ENCODE assay signal across 12 mouse cellular contexts in genomic region chr1:187604063-187604484, GRCm38 (mm10). TPM values are rescaled to one million over a fixed set of nuclear protein-coding genes. Genes with fewer than 3 reads are reported as not detected.
DNase-seq lines count a peak whose midpoint lies in the region; ATAC-seq and TF ChIP-seq lines count a peak whose summit lies in the region.
"Had no signal": no experiment of that assay in that cellular context is flagged by ENCODE, and none has a peak within 500 bp of the region (broad histone marks: within the 10 kb centered on the region; RNA-seq: fewer than 3 reads in every experiment).

No protein-coding gene starts in this region.

- H3K27me3 ChIP-seq in heart, embryonic 15.5 days, result peaks cover 47% of the 10 kb centered on the region
- peaks cover 72% of the 10 kb centered on the region for H3K27me3 ChIP-seq in embryonic facial prominence, embryonic 13.5 days
- H3K27me3 ChIP-seq in limb, embryonic 13.5 days, result peaks cover 75% of the 10 kb centered on the region
- H3K27me3 ChIP-seq: CH12.LX had no signal

- no peak for DNase-seq in heart, adult 18-20 months
- DNase-seq in ES-CJ7 (ENCODE audit: low read depth, low spot score), result peak; percentile 95
- no peak for DNase-seq in thymus, postnatal 14 days
- DNase-seq in left cerebral cortex, adult 2 months (ENCODE audit: extremely low spot score in 1 of 2, low spot score in 2 of 2), result no peak
- DNase-seq in layer of hippocampus, postnatal 10 days (ENCODE audit: low spot score in 2 of 2), result no peak
- DNase-seq: adrenal gland, adult 8-10 months had no signal

- H3K9ac ChIP-seq in heart, embryonic 15.5 days, result no peak overlapping the region
- H3K9ac ChIP-seq in embryonic facial prominence, embryonic 13.5 days, result no peak overlapping the region
- no peak overlapping the region for H3K9ac ChIP-seq in limb, embryonic 13.5 days
- H3K9ac ChIP-seq: stomach, embryonic 15.5 days had no signal

- H3K27ac ChIP-seq in heart, embryonic 15.5 days, result no peak overlapping the region
- no peak overlapping the region for H3K27ac ChIP-seq in embryonic facial prominence, embryonic 13.5 days
- no peak overlapping the region for H3K27ac ChIP-seq in limb, embryonic 13.5 days
- no peak overlapping the region for H3K27ac ChIP-seq in left cerebral cortex, adult 2 months
- H3K27ac ChIP-seq: stomach, embryonic 15.5 days had no signal

- TF ChIP-seq CTCF in left cerebral cortex, adult 2 months (IDR thresholded peaks at IDR 0.05), result no peak

- intact Hi-C loops in left cerebral cortex, adult 2 months (cut with DNase I), result loop anchor here (10.0 kb wide), 1 partner anchor 371 kb away; no protein-coding TSS in a partner anchor

- peak overlapping the region; percentile 29 for H3K4me2 ChIP-seq in heart, embryonic 15.5 days
- H3K4me2 ChIP-seq in embryonic facial prominence, embryonic 13.5 days, result peak overlapping the region; percentile 30
- peak overlapping the region; percentile 61 for H3K4me2 ChIP-seq in limb, embryonic 13.5 days (replicated peaks)
- H3K4me2 ChIP-seq: stomach, embryonic 15.5 days had no signal

- H3K4me3 ChIP-seq in heart, embryonic 15.5 days, result no peak overlapping the region
- H3K4me3 ChIP-seq in embryonic facial prominence, embryonic 13.5 days, result 0 out of 2 replicates have a peak overlapping the region, but pooled peaks have one; percentile 6
- peak overlapping the region; percentile 31; the same call in 1 of the 2 replicates for H3K4me3 ChIP-seq in limb, embryonic 13.5 days
- H3K4me3 ChIP-seq in left cerebral cortex, adult 2 months, result no peak overlapping the region
- H3K4me3 ChIP-seq: stomach, embryonic 15.5 days had no signal

- no peaks in the 10 kb centered on the region for H3K36me3 ChIP-seq in heart, embryonic 15.5 days
- H3K36me3 ChIP-seq in embryonic facial prominence, embryonic 13.5 days, result no peaks in the 10 kb centered on the region
- no peaks in the 10 kb centered on the region for H3K36me3 ChIP-seq in limb, embryonic 13.5 days
- H3K36me3 ChIP-seq: stomach, embryonic 15.5 days had no signal

- 28% methylated on average over 11 of the region's 11 CpGs for WGBS in heart, embryonic 15.5 days
- WGBS in embryonic facial prominence, embryonic 13.5 days, result 4% methylated on average over 11 of the region's 11 CpGs
- WGBS in limb, embryonic 13.5 days, result 4% methylated on average over 11 of the region's 11 CpGs

- no peak for ATAC-seq in heart, embryonic 15.5 days (replicated peaks; ENCODE audit: insufficient number of reproducible peaks, insufficient read depth, low FRiP score, low read depth)
- ATAC-seq in embryonic facial prominence, embryonic 13.5 days (ENCODE audit: insufficient number of reproducible peaks, insufficient read depth, low FRiP score, low TSS enrichment, low read depth), result no peak
- ATAC-seq in limb, embryonic 13.5 days (ENCODE audit: low FRiP score, low read depth), result no peak; the same call in 1 of the 2 replicates
- ATAC-seq: lung, postnatal 0 days had no signal

- H3K4me1 ChIP-seq in heart, embryonic 15.5 days (replicated peaks), result peaks cover 35% of the 10 kb centered on the region
- H3K4me1 ChIP-seq in embryonic facial prominence, embryonic 13.5 days, result peaks cover 48% of the 10 kb centered on the region
- peaks cover 44% of the 10 kb centered on the region for H3K4me1 ChIP-seq in limb, embryonic 13.5 days

- no peaks in the 10 kb centered on the region for H3K9me3 ChIP-seq in heart, embryonic 15.5 days (replicated peaks)
- H3K9me3 ChIP-seq in embryonic facial prominence, embryonic 13.5 days, result no peaks in the 10 kb centered on the region
- peaks cover 5% of the 10 kb centered on the region; the same call in 1 of the 2 replicates for H3K9me3 ChIP-seq in limb, embryonic 13.5 days
- H3K9me3 ChIP-seq: stomach, embryonic 15.5 days had no signal

RNA-seq across cellular contexts. Expression of gene Esrrg, which starts 4.5 kb away (rescaled TPM):
- 20.0 and 23.2 TPM in 2 replicates for polyA plus RNA-seq in heart, embryonic 15.5 days (2015; fragmentation: Nextera tagmentation; extraction: Ambion mirVana)
- total RNA-seq in heart, adult 18-20 months (2021), result 10 to 100 TPM; 45.3 to 57.9 TPM
- polyA plus RNA-seq in embryonic facial prominence, embryonic 13.5 days (2015; fragmentation: Nextera tagmentation; extraction: Ambion mirVana), result 1.00 and 2.0 TPM in 2 replicates
- polyA plus RNA-seq in limb, embryonic 13.5 days (2015; fragmentation: Nextera tagmentation; extraction: Ambion mirVana), result 3.1 TPM in 2 replicates
- total RNA-seq in left cerebral cortex, adult 2 months (2021), result 10 to 100 TPM; 25.1 to 27.0 TPM
- total RNA-seq in layer of hippocampus, postnatal 10 days (2021), result 10 to 100 TPM; 11.1 to 11.9 TPM
- total RNA-seq: CH12.LX had no signal

Comparison
In these comparisons a context has a peak if more than half of its experiments do, and no peak if none do; other contexts are left out.
1. H3K4me3 ChIP-seq: peak in embryonic facial prominence, embryonic 13.5 days (single experiment) and limb, embryonic 13.5 days (single experiment); none in heart, embryonic 15.5 days (single experiment) and left cerebral cortex, adult 2 months (single experiment).
2. Peak in every context shown above with its lines, with median percentiles within 50 percentile points of each other: H3K4me2 ChIP-seq.